Mouse (Mus musculus) mesoderm, embryonic 11.5 days (tissue): ENCODE results near the gene Cfap43.

Experiments used
- DNase-seq: peaks from one replicate; pipeline ENCODE4 v3.0.0-alpha.2; 2012; ENCODE audit warnings: low read depth, low spot score

Cfap43 gene

GRCm38 (mm10) chr19:47919126-47919965 is at the start of gene Cfap43, which contains the start of gene Itprip:
Gene Cfap43 (minus strand): TSS chr19:47919287.
Gene Itprip (minus strand): TSS chr19:47919299.
- DNase-seq, result peak; percentile 85

- DNase-seq, result no peak
Observed at GRCm38 (mm10) chr19:47958181-47958580, 39.1 kb upstream of the Cfap43 start.

GRCm38 (mm10) chr19:47953169-47953568 is 34.1 kb upstream of the Cfap43 start:
- DNase-seq, result no peak

GRCm38 (mm10) chr19:47950946-47951345 is 31.9 kb upstream of the Cfap43 start:
- no peak for DNase-seq

GRCm38 (mm10) chr19:47946821-47947465 is 27.9 kb upstream of the Cfap43 start:
- peak; percentile 23 for DNase-seq

GRCm38 (mm10) chr19:47939361-47939760 is 20.3 kb upstream of the Cfap43 start:
- DNase-seq, result no peak

DNA sequence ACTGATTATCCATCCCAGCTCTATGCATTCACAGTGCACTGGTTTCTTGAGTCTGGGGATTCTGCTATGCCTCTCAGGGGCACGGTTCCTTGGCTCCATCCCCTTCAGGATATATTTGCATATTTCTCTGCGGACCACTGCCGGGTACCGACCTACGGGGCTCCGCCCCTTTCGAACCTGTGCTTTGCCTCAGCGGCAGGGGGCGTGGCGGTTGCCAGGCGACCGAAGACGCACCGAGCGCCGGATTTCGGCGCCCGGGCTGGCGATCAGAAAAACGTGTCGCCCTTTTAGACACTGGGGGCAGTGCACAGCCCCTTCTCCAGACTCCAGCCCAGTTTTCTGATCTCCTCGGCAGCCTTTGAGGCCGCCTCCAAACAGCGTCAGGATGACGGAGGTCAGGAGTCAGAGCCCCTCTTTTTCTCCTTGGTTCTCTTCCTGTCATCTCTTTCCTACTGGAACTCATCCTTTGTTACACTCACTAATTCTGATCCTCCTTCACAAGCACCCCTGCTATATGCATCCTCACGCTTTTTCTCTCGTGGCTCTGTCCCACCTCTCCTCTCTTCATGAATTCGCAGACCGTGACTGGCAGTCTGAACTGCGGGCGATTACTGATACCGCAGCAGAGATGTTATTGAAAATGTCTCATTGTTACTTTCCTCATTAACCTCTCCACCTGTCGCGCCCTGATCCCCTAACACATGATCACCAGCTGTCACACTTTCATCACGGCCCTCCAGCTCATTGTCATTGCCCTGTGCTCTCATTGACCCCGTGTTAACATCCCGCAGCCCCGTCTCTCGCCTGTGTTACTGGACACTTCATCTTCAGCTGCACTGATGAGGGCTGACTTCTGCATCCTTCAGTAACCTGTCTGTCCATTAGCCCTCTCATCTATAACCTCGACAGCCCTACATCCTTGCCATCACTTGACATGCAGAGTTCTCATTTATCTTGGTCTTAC is 18.6 kb upstream of the Cfap43 start, which contains the start of gene Cfap58:
Gene Cfap58, plus strand, starts transcription at position 233 of the 964 bp plus-strand sequence.
- peak; percentile 86 for DNase-seq

DNA sequence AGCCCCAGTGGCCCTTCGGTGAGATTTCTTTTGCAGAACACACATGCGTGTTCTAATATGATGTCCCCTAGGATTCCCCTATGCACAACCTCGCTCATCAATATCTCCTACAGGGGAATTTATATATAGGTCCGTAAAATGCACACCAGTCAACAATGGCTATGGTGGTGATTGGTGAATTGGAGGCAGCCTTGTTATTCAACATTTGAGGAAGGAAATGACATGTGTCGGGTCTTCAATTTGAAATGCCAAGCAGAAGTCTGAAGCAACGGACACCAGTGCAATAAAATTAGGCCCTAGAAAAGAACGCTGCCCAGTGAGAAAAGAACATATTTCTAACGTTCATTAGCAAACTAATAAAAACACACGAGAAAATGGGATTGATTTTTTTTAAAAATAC is 17.9 kb upstream of the Cfap43 start:
- no peak for DNase-seq

GRCm38 (mm10) chr19:47936490-47936889 is 17.4 kb upstream of the Cfap43 start:
- DNase-seq, result no peak

DNA sequence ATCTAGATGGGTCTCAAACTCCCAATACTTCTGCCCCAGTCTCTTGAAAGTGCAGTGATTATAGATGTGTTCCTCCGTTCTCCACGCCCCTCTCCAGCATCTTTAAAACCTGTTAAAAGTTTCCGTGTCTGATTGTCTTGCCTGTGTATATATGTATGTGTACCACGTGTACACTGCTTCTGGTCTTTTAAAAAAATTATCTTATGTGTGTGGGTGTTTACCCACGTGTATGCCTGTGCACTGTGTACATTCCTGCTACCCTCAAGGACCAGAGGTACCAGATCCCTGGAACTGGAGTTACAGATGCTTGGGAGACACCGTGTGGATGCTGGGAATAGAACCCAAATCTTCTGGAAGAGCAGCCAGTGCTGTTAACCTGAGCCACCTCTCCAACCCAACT is 16.4 kb upstream of the Cfap43 start:
- DNase-seq, result no peak

DNA sequence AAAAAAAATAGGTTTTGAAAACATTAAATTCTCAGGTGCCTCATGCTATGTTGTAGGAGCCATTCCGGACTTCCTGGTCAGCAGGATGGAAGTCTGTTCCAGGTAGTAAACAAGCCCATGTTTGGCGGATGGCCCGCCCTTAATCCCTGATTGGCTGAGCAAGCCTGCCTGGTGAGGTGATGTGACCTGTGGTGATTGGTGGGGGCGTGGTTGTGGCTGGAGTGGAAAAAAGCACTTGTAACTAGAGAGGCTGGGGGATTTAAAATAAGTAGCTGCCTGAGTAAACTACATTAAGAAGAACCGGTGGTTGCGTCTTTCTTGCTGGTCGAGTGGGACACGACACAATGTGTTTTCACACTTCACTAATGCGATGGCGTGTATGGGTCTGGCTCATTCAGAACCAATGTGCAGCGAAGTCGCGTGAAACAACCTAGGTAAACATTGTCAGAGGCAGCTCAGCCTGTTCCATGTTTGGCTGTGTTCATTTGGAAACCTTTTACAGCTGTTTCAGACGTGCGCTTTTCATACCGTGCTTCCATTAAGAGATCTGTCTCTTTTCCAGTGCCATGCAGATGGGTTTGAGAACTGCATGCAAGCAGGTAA is 15.7 kb upstream of the Cfap43 start:
- DNase-seq, result no peak

DNA sequence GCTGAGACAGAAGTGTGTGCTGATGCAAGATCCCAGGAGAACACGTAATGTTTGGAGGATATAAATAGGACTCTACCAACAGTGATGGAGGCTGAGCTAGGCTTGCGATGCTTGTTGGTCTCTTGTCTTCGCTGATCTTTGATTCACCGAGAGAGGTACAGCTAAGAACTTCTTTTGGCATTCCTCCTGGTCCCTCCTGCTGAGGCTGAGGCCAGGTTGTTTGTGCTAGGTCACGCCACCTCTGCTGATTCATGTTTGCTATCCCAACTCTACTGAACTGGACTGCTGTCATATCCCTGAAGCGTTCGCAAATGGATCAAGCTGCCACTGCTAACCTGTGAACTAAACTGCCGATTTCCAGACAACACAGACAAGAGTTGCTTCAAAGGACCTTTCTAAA is 15.1 kb upstream of the Cfap43 start:
- DNase-seq, result no peak

- no peak for DNase-seq
Observed at GRCm38 (mm10) chr19:47931982-47932638, 13.0 kb upstream of the Cfap43 start.

GRCm38 (mm10) chr19:47929043-47929442 is 10.0 kb upstream of the Cfap43 start:
- no peak for DNase-seq

DNA sequence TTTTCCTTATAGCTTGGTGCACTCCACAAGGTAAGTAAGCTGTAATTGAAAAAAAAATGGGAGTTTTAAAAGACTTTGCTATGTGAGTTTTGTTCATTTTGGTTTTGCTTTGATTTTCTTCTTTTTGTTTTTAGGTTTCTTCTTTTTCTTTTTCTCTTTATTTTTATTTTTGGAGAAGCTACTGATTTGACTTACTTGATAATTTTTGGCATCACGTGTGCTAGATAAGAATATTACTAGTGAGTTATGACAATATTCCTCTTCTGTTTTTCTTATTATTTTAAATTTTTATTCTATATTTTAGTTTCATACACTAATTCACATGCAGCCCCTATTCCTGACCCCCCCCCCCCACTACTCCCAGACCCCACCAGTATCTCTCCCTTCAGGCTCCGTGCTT is 7.9 kb upstream of the Cfap43 start:
- no peak for DNase-seq

GRCm38 (mm10) chr19:47925819-47926218 is 6.7 kb upstream of the Cfap43 start:
- DNase-seq, result no peak

DNA sequence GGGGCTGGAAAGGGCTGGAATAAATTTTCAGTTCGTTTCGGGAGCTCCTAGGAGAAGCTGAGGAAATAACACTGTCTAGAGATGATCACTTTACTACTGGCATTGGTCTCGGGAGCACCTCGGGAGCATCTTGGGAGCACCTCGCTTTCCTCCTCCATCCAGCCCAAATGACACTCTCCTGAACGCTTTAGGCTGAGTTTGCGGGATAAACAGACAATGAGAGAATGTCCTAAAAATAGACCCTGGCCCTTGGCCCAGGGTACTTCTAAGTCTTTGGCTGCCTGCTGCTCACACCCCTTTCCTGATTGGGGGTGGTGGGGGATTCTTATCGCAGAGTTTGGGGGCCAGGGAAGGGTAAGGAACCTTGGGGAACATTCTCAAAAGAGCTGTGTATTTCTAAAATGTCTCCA is 884 bp upstream of the Cfap43 start:
- no peak for DNase-seq

DNA sequence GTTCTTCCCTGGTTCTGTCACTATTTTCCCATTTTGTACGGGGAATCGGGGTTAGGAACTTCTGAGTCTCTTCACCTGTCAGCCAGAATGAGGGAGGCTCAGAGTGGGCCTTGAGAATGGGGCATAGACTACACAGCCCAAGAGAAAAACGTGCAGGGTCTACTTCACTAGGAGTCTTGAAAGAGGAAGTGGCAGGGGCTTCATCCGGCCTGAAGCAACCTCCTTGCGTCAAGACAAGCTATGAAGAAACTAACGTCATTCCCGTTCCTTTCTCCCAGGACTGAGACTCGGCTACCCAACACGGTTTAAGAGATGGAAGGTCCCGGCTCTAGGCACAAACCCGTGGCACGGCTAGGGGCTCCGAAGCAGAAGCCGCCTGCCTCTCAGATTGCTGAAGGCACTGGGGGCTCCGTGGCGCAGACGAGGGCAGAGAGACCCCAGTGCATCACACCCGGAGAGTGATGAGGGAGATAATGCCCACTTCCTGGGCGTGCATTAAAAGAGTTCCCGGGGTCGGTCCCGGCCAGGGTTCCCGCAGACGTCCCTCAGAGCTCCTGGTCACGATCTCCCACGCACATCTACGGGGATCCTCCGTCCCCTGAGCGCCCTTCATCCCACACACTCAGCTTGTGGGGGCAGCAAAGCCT is 509 bp downstream of the Cfap43 start:
- peak; percentile 56 for DNase-seq

GRCm38 (mm10) chr19:47918016-47918415 is 1.1 kb downstream of the Cfap43 start:
- no peak for DNase-seq

GRCm38 (mm10) chr19:47917396-47917795 is 1.7 kb downstream of the Cfap43 start:
- no peak for DNase-seq
